Mouse (Mus musculus) layer of hippocampus, adult 9-11 months (tissue): ENCODE data around the gene Thtpa.

ENCODE experiments used
- DNase-seq: peaks from one replicate; pipeline ENCODE4 v3.0.0; 2022

The Thtpa gene

GRCm38 (mm10) chr14:55094704-55095231 lies at the start of gene Thtpa:
TSS of gene Thtpa (plus strand) at chr14:55094784.
- peak; percentile 72 for DNase-seq

GRCm38 (mm10) chr14:55047971-55048531 lies 46.5 kb upstream of the Thtpa start:
- no peak for DNase-seq

- DNase-seq: peak; percentile 89
These were observed 42.1 kb upstream of the Thtpa start for GRCm38 (mm10) chr14:55052496-55052895.

- no peak for DNase-seq
These were observed 41.5 kb upstream of the Thtpa start for GRCm38 (mm10) chr14:55053050-55053449.

- peak; percentile 92 for DNase-seq
These were observed 40.8 kb upstream of the Thtpa start for GRCm38 (mm10) chr14:55053708-55054190.

- no peak for DNase-seq
These were observed 40.3 kb upstream of the Thtpa start for GRCm38 (mm10) chr14:55054191-55054749.

GRCm38 (mm10) chr14:55055167-55055834 lies 39.3 kb upstream of the Thtpa start:
- DNase-seq: peak; percentile 92

- no peak for DNase-seq
These were observed 35.6 kb upstream of the Thtpa start for GRCm38 (mm10) chr14:55059009-55059408.

GRCm38 (mm10) chr14:55059931-55060330 lies 34.7 kb upstream of the Thtpa start:
- DNase-seq: no peak

GRCm38 (mm10) chr14:55061845-55062244 lies 32.7 kb upstream of the Thtpa start:
- DNase-seq: no peak

GRCm38 (mm10) chr14:55062626-55063025 lies 32.0 kb upstream of the Thtpa start:
- peak; percentile 79 for DNase-seq

- DNase-seq: no peak
These were observed 31.5 kb upstream of the Thtpa start for GRCm38 (mm10) chr14:55063117-55063516.

- no peak for DNase-seq
These were observed 30.8 kb upstream of the Thtpa start for GRCm38 (mm10) chr14:55063581-55064381.

- DNase-seq: peak; percentile 66
These were observed 29.9 kb upstream of the Thtpa start for GRCm38 (mm10) chr14:55064481-55065370.

GRCm38 (mm10) chr14:55065391-55065790 lies 29.2 kb upstream of the Thtpa start:
- DNase-seq: no peak

- no peak for DNase-seq
These were observed 28.5 kb upstream of the Thtpa start for GRCm38 (mm10) chr14:55066042-55066441.

- DNase-seq: no peak
These were observed 22.8 kb upstream of the Thtpa start for GRCm38 (mm10) chr14:55071756-55072155.

- no peak for DNase-seq
These were observed 20.2 kb upstream of the Thtpa start for GRCm38 (mm10) chr14:55074416-55074815.

- peak; percentile 47 for DNase-seq
These were observed 18.4 kb upstream of the Thtpa start for GRCm38 (mm10) chr14:55076224-55076623.

- DNase-seq: no peak
These were observed 17.6 kb upstream of the Thtpa start for GRCm38 (mm10) chr14:55076956-55077355.

- DNase-seq: peak; percentile 67
These were observed 16.9 kb upstream of the Thtpa start for GRCm38 (mm10) chr14:55077481-55078365.
